Mouse (Mus musculus) gastrocnemius, postnatal 14 days (tissue): ENCODE data around the gene Slc7a8. TPM values are rescaled to one million over a fixed set of nuclear protein-coding genes. Genes with fewer than 3 reads are reported as not detected.
"Not testable (repeated sequence)": the region's sequence is repeated elsewhere in the genome, so short reads cannot be mapped to it uniquely, and the experiment has no call there.

Source experiments
- DNase-seq: peaks from one replicate; pipeline ENCODE4 v3.0.0; 2021; ENCODE audit warnings: mixed read lengths
- intact Hi-C: fragments of 180-260 bp; cut with DNase I; formaldehyde crosslinking; loops from one replicate; pipeline ENCODE4 v1.15.1; 2025; ENCODE audit warnings: low total_unique reads
- total RNA-seq, 2 experiments: library from RNA; stranded (reverse); gene quantifications; 2 replicates each; pipeline ENCODE4 v1.2.3; 2021

Gene Slc7a8
- total RNA-seq, 2 experiments from 2014 or later: 7.5 to 18.5 TPM

DNA sequence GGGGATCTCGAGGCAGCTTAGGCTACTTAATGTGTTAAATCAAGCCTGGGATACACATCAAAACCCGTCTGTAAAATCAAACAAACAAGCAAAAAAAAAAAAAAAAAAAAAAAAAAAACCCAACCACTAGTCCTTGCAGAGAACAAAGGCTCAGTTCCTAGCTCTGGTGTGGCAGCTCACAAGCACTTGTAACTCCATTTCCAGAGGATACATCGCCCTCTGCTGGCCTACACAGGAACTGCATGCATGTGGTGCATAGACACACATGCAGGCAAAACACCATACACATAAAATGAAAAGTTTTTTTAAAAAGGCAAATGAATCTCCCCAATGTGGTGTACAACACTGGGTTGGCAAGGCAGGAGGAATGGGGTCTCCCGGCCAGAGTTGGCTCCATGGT is 4.2 kb upstream of the Slc7a8 start:
- DNase-seq: peak; percentile 56
- intact Hi-C loops: loop anchor here (2.0 kb wide), 1 partner anchor 71 kb away; no protein-coding TSS in a partner anchor

DNA sequence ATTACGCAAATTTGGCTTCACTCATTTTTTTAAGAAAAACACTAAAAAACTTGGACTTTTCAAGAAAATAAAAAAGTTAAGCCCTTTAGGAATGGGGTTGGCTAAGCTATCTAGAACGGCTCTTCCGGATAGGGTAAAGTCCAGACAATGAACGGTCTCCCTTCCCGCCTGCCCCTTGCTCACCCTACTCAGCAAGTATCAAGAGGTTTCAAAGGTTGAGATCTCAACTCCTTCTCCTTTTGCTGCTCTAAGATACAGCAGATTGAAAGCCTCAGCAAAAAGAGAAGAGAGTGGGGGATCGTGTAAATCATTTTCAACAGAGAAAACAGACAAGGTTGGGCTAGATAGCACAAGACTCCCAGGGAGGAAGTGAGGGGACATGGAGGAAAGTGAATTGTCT is 1.2 kb upstream of the Slc7a8 start:
- intact Hi-C loops: no loop called here
- DNase-seq: no peak

DNA sequence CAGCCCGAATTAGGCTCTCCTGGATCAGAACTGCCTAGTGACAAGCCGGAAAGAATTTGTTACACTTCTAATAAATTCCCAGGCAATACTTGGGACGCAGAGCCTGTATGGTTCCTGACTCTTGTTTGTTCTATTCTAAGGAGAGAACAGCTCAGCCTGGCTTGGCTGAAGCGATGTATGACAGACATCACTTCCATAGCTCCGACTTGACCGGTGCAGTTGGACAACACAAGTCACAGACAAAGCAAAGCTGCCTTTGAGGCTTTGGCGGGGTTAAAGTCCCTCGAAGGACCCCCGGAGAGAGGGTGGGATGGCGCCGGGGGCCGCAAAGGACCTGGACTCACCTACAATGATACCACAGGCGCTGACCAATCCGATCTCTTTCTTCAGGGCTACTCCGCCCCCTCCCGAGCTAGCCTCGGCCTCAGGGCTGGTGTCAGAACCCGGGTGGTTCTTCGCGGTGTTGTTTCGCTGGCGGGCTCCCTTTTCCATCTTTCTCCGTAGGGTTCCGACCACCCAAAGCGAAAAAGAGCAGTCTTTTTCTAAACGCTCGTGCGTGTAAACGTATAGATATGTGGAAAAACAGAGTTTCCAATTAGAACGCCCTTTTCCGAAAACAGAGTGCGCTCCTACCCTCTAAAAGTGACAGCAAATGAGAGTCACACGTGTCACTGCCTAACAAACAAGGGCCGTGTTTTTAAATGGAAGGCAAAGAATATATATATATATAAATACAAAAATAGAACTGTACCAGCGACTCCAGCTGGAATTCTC is 723 bp downstream of the Slc7a8 start:
- intact Hi-C loops: no loop called here
- peak; percentile 55 for DNase-seq

DNA sequence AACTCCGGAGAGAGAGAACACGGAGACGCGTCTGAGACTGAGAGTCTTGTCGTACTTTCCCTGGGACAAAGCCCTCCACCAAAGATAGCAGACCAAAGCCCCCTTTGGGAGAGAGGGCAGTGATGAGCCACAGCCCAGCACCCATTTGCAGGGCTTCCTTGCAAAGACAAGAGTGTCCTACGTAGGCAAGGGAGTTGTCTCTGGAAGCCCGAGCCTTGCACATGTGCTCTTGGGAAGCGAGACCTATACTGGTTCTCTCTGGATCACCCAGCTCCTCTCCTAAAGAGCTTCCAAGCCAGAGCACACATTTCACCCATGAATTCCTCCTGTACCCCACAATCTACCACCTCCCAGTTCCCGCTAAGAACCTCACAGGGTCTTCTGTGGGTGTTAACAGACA is 1.7 kb downstream of the Slc7a8 start:
- DNase-seq: no peak
- intact Hi-C loops: no loop called here

DNA sequence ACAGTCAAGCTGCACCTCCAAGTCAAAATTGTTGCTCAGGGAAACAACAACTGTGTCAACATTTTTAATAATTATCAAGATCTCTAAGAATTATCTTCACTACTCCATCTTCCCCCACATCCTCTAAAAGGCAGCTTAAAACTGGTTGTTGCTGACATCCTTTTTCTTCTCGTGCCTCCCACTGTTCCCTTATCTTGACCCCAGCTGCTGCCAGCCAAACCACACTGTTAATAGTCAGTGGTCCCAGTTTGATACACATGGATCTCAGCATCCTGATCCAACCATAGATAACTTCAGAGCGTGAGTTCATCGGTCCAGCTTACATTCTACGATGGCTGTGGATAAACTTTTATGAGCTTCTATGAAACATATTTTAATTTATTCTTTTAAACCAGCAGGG is 3.9 kb downstream of the Slc7a8 start:
- intact Hi-C loops: no loop called here
- DNase-seq: no peak

DNA sequence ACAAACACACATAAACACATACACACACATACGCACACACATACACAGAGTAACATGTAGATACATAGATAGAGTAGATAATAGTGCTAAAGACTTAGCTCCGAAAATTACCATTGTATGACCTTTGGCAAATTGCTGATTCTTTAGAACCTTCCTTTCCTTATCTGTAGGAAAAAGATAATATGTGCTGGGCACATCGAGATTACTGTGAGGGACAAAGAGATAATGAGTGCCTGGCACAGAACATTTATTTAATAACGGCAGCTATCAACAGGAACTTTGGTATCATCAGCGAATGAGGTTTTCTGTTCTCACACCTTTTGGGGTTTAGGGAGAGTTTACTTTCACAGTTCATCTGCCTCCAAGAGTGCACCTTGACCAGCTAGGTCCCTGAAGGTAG is 5.0 kb downstream of the Slc7a8 start:
- intact Hi-C loops: no loop called here
- DNase-seq: no peak

DNA sequence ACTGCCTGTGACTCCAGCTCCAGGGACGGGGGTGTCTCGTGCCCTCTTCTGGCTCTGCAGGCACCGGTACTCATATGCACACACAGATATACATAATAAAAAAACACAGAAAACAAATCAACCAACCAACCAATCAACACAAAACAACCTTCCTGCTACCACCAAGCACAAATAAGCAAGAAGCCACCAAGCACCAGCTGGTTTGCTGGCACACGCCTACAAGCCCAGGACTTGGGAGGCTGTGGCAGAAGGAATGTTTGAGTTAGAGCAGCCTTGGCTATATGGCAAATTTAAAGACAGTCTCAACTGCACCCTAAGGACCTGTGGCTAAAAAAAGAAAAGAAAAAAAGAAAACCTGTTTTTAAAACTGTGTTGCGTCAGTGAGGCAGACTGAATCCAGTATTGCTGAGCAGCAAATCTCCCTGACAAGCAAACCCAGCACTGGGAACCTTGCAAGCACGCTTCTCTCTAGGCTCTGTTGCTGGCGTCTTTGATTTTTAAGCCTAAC is 6.2 kb downstream of the Slc7a8 start:
- no peak for DNase-seq
- intact Hi-C loops: no loop called here

DNA sequence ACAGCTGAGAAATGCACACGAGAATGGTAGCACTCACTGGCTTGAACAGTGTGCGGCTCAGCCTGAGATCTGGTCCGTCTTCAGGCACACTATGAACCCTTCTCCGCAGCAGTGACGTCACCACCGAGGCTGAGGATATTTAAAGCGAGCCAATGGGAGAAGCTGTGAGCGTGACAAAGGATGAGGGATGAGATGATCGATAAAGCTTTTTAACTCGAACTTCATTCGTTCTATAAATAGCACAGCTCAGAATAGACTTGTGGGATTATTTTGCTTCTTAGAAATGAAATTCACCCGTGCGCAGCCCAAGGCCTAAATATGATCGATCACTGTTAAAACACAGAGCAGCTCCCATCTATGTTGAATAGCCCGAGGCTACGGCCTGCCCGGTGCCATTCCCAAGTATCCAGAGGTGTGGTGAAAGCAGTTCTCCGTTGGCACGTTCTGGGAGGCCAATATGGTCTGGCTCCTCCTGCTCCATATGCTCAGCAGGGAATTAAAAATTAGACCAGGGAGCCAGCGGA is 9.4 kb downstream of the Slc7a8 start:
- intact Hi-C loops: no loop called here
- DNase-seq: no peak

DNA sequence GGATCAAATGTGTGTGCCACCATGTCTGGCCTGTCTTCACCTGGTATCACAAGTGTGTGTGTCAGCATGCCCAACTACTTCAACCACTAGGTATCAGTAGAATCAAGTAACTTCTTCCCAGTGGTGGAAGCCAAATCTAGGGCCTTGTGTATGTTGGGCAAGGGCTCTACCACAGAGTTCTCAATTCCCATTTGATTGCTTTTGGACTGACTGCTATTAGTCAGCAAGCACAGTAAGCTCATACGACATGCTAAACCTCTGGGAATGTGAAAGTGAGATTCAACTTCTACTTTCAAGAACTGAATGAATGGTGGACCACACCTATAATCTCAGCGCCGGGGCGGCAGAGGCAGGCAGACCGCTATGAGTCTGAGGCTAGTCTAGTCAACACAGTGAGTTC is 11.4 kb downstream of the Slc7a8 start:
- no peak for DNase-seq
- intact Hi-C loops: no loop called here

DNA sequence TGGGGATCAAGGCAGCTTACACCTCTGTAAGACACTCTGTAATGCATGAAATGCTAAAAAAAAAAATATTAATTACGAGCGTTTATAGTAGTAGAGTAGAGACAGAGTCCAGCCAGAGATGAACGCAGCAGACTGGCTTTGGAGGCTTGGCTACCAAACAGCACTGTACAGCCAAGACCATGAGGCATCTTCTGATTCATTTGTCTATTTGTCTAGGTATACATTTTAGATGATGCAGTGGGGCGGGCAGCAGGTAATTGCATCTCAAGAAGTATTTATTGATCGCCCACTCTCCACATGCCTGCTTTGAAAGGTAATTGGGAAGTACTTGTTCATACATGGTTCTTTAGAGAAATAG is 12.7 kb downstream of the Slc7a8 start:
- intact Hi-C loops: no loop called here
- no peak for DNase-seq

DNA sequence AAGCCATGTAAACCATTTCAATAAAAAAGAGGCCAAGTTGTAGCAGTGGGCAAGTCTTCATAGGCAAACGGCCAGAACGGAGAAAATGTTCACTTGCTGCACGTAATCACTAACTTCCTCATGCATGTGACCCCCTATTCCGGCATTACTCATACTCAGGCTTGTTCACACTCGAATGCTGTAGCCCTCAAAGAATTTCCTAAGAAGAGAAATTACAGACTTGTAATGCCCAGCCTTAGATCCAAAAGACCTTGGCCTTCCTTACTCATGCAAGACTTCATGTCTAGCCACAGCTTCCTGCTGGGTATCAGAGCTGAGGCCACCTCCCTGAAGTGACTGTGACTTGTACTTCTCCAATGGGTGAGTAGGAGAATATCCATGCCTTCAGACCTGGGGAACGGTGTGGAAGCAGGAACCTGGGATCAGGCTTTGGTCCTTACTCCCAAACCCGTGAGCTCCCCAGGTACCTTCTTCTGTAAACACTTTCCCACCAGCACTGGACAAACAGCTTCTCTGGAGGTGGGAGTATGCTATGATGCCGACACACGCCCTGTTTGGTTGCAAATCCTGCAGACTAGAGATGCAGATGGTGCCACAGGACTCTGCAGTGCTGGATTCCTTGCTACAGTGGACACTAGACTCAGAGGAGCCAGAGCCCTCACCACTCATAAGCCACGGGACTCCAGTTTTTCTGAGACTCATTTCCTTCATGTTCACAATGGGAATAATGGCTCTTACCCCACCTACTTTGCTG is 13.3 kb downstream of the Slc7a8 start:
- no peak for DNase-seq
- intact Hi-C loops: no loop called here

DNA sequence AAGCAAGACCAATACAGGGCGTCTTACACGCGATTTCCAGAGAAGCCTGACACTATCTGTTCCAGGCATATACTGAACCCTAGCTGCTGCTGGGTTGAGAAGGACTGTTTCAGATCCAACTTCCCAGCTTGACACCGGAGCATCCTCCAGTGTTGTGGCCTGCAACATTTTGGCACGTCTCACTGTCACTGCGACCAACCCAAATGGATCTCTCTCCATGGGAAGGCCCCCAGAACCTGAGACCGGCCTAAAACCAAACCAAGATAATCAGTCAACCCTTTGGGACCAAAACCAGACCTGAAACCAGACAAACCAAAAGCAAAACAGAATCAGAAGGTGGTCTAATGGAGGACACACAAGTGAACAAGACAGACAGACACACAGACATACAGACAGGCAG is 14.8 kb downstream of the Slc7a8 start:
- DNase-seq, intact Hi-C loops: not testable (repeated sequence)

DNA sequence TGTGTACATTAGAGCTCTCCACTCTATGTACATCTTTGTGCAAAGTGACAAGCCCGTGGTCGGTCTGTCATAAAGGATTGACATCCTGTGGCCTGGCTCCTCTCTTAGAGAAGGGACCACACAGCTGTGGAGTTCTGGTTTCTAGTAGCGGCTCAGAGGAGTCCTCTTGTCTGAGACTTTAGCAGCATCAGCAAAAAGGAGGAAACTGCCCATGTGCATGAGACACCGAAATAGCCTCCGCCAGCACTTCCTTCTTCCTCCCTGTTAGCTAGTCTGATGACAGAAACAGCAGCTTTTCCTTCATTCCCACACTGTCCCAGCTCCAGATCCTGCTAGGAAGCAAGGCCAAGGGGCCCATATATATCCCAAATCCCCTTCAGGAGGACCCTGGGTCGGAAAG is 25.4 kb downstream of the Slc7a8 start:
- DNase-seq: no peak
- intact Hi-C loops: no loop called here

DNA sequence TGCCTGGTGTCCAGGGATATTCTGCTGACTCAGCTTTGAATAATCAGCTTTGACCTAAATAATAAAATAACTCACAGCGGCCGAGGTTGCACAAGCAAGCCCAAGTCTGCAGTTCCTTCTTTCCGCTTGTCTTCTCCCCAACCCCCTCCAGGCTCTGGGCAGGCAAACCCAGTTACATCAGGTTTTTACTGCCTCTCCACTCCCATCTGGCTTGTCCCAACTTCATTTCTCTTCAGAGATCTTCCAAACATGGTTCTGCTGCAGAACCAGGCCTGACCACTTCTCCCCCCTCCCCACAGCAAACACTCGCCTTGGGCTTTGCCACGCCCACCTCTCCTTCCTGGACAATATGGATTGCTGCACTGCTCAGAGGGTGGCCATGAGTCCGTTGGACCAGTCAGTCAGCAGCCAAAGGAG is 27.1 kb downstream of the Slc7a8 start:
- intact Hi-C loops: no loop called here
- DNase-seq: peak; percentile 64

DNA sequence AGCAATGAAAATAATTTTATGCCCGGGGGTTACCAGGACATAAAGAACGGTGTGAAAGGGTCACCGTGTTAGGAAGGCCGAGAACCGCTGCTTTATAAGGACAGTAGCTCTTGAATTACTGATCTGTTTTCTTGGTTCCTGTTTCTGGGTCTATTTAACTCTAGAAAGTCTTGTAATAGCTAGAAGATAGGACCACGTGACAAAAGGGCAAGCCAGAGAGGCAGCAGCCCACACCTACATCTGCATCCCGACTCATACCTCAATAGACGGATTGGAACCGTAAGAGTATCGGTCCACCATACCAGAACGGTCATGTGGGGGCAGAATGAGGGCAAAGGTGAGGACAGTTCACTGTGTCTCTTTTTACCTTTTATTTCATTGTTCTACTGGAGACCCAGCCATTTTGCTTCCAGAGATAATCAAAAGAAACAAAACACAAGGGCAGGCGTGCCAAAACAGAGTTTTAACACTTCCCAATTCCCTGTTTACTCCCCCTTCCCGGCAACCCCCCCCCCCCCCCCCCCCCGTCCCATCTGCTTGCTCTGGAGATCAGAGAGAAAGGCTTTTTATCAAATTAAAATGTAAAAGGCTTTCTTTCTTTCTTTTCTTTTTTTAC is 27.7 kb downstream of the Slc7a8 start:
- DNase-seq: no peak
- intact Hi-C loops: no loop called here

DNA sequence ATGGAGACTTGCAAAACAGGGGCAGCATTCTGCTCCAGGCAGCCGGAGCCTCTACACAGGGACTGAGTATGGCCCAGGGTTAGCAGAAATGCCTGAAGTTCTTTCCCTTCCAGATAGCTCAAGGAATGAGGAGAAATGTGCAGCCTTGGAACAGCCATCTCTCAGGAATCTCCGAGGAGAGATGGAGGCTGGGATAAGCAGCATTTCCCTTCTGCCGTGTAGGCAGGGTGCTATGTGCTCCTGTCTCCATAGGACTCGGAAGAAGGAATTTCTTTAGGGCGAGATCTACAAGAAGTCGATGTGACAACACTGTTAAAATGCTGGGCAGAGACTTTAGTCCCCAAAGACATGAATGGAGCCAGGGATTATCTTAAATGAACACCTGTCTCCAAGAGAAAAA is 28.8 kb downstream of the Slc7a8 start:
- DNase-seq: no peak

DNA sequence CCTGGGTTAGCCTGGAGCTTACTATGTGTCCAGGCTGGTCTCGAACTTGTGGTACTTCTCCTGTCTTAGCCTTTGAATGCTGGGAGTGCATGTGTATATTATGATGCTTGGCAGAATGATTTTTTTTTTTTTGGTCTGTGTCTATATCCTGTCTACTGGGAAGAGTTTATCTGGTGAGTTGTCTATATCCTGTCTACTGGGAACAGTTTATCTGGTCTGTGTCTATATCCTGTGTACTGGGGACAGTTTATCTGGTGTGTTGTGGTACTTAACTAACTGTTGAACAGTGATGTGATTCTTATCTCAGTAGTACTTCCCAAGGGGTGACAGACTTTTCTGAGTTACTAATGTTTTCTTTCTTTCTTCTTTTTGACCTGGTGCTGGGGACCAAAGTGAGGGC is 30.0 kb downstream of the Slc7a8 start:
- DNase-seq: no peak
- intact Hi-C loops: no loop called here

More for the DNA sequence above, 28.8 kb downstream of the Slc7a8 start:
- intact Hi-C loops: no loop called here

DNA sequence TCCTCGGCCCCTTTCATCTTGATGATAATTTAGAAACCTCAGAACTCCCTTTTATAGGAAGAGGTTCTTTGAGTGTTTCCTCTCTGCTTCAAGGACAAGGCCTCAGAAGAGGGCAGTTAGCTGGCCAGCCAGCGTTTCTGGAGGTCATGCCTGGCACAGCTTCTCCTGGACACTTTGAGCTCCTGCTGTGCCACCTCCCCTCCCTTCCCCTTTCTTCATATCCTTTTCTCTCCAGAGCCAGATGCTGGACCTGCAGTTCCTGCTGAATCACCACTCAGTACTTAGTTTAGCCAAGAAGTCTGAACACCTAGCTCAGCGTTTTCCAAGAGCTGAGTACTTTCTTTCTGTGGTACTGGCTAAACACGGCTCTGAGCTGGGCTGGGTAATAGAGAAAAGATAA is 32.5 kb downstream of the Slc7a8 start:
- intact Hi-C loops: no loop called here
- peak; percentile 39 for DNase-seq

DNA sequence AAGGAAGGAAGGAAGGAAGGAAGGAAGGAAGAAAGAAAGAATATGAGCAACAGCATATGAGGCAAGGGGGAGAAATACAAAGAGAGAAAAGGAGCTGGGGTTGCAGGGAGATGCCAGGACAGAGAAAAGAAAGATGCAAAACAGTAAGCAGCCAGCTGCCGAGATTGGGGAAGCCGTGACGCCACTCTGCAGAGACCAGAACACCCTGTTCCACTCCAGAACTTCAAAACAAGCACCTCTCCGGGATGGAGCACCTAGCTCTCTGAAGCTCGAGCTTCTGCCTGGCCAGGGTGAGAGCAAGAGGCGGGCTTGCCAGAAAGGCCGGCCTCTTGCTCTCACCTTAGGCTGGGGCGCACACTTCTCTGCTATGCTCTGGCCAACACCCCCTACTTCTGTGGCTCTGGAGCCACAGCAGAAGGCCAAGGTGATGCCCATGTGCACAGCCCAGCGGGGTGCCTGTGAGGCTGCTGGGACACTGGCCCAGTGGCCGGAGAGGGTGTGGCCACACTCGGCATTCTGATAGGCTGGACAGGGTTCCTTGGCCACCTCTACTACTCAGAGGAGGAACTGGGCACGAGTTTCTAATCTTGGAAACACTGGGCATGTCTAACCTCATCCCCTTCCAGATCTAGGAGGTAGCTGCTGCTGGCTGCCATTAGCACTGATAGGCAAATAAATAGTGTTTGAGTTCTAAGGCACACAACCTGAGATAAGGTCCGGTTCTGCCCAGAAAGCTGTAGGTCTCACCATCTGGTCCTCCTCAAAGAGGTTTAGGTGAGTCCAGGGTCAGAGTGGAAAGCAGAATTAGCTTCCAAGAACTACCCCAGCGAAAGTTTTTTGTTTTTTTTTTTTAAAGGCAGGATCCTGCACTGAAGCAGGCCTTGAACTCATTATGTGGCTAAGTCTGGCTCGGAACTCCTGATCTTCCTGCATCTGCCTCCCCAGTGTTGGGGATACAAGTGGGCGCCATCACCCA is 33.5 kb downstream of the Slc7a8 start:
- intact Hi-C loops: no loop called here
- peak; percentile 62 for DNase-seq
